Mouse (Mus musculus): ENCODE data around the gene Cwc25. TPM values are rescaled to one million over a fixed set of nuclear protein-coding genes. Genes with fewer than 3 reads are reported as not detected.
"Not testable (repeated sequence)": the region's sequence is repeated elsewhere in the genome, so short reads cannot be mapped to it uniquely, and the experiment has no call there.

Gene Cwc25
- total and polyA plus RNA-seq, 3 experiments, result 20.8 to 27.4 (median 23.2) TPM

- ATAC-seq (ENCODE audit: extremely low read depth, insufficient number of reproducible peaks, low FRiP score, poor library complexity, severe bottlenecking) (no peak), DNase-seq (ENCODE audit: low spot score) (no peak)
- no peaks in the 10 kb centered on the region for H3K9me3 ChIP-seq (replicated peaks)
- TF ChIP-seq POLR2AphosphoS5 (IDR thresholded peaks at IDR 0.05; ENCODE audit: insufficient replicate concordance, low read depth, low read length) (no peak), CTCF (IDR thresholded peaks at IDR 0.05; ENCODE audit: low read depth, low read length) (no peak), GATA2 (IDR thresholded peaks at IDR 0.05; ENCODE audit: borderline replicate concordance, low read depth, low read length) (no peak), TAL1 (conservative IDR thresholded peaks at IDR 0.05; ENCODE audit: low read depth, low read length) (no peak), GATA1 (IDR thresholded peaks at IDR 0.05; ENCODE audit: borderline replicate concordance, low read length) (no peak)
- no peaks in the 10 kb centered on the region for H3K27me3 ChIP-seq (ENCODE audit: insufficient read depth, low read length)
- peaks cover 54% of the 10 kb centered on the region for H3K36me3 ChIP-seq (replicated peaks)
- peaks cover 43% of the 10 kb centered on the region for H3K4me1 ChIP-seq (ENCODE audit: insufficient read depth, low read depth, low read length)
- no peak overlapping the region for H3K4me3 ChIP-seq (ENCODE audit: low read depth, low read length)
These were observed 24.2 kb downstream of the Cwc25 start for GRCm38 (mm10) chr11:97742157-97742556.

DNA sequence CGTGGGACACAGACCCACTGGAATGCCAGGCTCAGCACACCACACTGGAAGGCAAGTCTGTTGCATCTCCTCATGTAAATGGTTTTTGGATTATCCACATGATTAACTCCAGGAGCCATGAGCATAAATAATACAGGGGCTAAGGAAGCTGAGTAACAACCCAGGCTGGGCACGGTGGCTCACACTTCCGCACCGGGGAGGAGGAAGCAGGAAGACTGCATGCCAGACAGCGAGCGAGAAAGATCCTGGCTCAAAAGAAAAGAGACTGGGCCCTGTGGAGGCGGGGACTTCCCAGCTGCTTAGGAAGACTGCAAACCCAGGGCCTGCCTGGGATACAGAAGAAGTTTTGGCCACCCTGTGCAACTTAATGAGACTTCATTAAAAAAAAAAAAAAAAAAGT lies 26.2 kb downstream of the Cwc25 start:
- TF ChIP-seq GATA2 (IDR thresholded peaks at IDR 0.05; ENCODE audit: borderline replicate concordance, low read depth, low read length), result no peak
- no peak for TF ChIP-seq POLR2AphosphoS5 (IDR thresholded peaks at IDR 0.05; ENCODE audit: insufficient replicate concordance, low read depth, low read length)
- no peak for TF ChIP-seq CTCF (IDR thresholded peaks at IDR 0.05; ENCODE audit: low read depth, low read length)
- no peak for TF ChIP-seq GATA1 (IDR thresholded peaks at IDR 0.05; ENCODE audit: borderline replicate concordance, low read length)
- no peak for TF ChIP-seq TAL1 (conservative IDR thresholded peaks at IDR 0.05; ENCODE audit: low read depth, low read length)
- H3K27me3 ChIP-seq (ENCODE audit: insufficient read depth, low read length), result no peaks in the 10 kb centered on the region
- peaks cover 34% of the 10 kb centered on the region for H3K4me1 ChIP-seq (ENCODE audit: insufficient read depth, low read depth, low read length)
- H3K9me3 ChIP-seq (replicated peaks), result no peaks in the 10 kb centered on the region
- peaks cover 53% of the 10 kb centered on the region for H3K36me3 ChIP-seq (replicated peaks)
- no peak for DNase-seq (ENCODE audit: low spot score)
- H3K4me3 ChIP-seq (ENCODE audit: low read depth, low read length), result no peak overlapping the region
- no peak for ATAC-seq (ENCODE audit: extremely low read depth, insufficient number of reproducible peaks, low FRiP score, poor library complexity, severe bottlenecking)

GRCm38 (mm10) chr11:97739155-97739554 lies 27.2 kb downstream of the Cwc25 start:
- H3K36me3 ChIP-seq (replicated peaks), result peaks cover 58% of the 10 kb centered on the region
- DNase-seq (ENCODE audit: low spot score) (no peak), ATAC-seq (ENCODE audit: extremely low read depth, insufficient number of reproducible peaks, low FRiP score, poor library complexity, severe bottlenecking) (no peak)
- no peak for TF ChIP-seq POLR2AphosphoS5 (IDR thresholded peaks at IDR 0.05; ENCODE audit: insufficient replicate concordance, low read depth, low read length)
- TF ChIP-seq CTCF (IDR thresholded peaks at IDR 0.05; ENCODE audit: low read depth, low read length), result no peak
- no peak for TF ChIP-seq TAL1 (conservative IDR thresholded peaks at IDR 0.05; ENCODE audit: low read depth, low read length)
- no peak for TF ChIP-seq GATA1 (IDR thresholded peaks at IDR 0.05; ENCODE audit: borderline replicate concordance, low read length)
- no peak for TF ChIP-seq GATA2 (IDR thresholded peaks at IDR 0.05; ENCODE audit: borderline replicate concordance, low read depth, low read length)
- no peak overlapping the region for H3K4me3 ChIP-seq (ENCODE audit: low read depth, low read length)
- H3K4me1 ChIP-seq (ENCODE audit: insufficient read depth, low read depth, low read length), result peaks cover 30% of the 10 kb centered on the region
- H3K9me3 ChIP-seq (replicated peaks), result no peaks in the 10 kb centered on the region
- H3K27me3 ChIP-seq (ENCODE audit: insufficient read depth, low read length), result no peaks in the 10 kb centered on the region

DNA sequence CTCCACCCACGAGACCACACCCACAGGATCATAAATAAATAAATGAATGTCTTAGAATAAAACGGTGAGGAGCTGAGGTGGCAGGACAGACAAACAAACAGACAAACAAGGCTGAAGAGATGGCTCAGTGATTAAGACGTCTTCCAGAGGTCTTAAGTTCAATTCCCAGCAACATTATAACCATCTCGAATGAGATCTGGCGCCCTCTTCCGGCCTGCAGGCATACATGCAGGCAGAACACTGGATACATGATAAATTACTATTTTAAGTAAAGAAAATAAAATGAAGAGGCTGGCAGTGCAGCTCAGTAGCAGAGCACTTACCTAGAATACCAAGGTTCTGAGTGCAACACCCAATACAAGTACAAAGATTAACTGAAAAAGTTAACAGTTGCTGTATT lies 27.7 kb downstream of the Cwc25 start:
- Histone ChIP-seq H3K36me3 (replicated peaks) (peaks cover 63% of the 10 kb centered on the region), H3K9me3 (replicated peaks) (no peaks in the 10 kb centered on the region), H3K4me1 (ENCODE audit: insufficient read depth, low read depth, low read length) (peaks cover 26% of the 10 kb centered on the region), H3K4me3 (ENCODE audit: low read depth, low read length) (no peak overlapping the region), H3K27me3 (ENCODE audit: insufficient read depth, low read length) (no peaks in the 10 kb centered on the region)
- ATAC-seq (ENCODE audit: extremely low read depth, insufficient number of reproducible peaks, low FRiP score, poor library complexity, severe bottlenecking) (no peak), DNase-seq (ENCODE audit: low spot score) (no peak)
- TF ChIP-seq POLR2AphosphoS5 (IDR thresholded peaks at IDR 0.05; ENCODE audit: insufficient replicate concordance, low read depth, low read length) (no peak), CTCF (IDR thresholded peaks at IDR 0.05; ENCODE audit: low read depth, low read length) (0 out of 2 replicates have a peak, but pooled peaks have one; percentile 12)

GRCm38 (mm10) chr11:97737600-97737999 lies 28.8 kb downstream of the Cwc25 start:
- TF ChIP-seq GATA1 (IDR thresholded peaks at IDR 0.05; ENCODE audit: borderline replicate concordance, low read length), result no peak
- peaks cover 67% of the 10 kb centered on the region for H3K36me3 ChIP-seq (replicated peaks)
- no peak for DNase-seq (ENCODE audit: low spot score)
- no peak overlapping the region for H3K4me3 ChIP-seq (ENCODE audit: low read depth, low read length)
- H3K27me3 ChIP-seq (ENCODE audit: insufficient read depth, low read length), result no peaks in the 10 kb centered on the region
- H3K4me1 ChIP-seq (ENCODE audit: insufficient read depth, low read depth, low read length), result peaks cover 15% of the 10 kb centered on the region
- ATAC-seq (ENCODE audit: extremely low read depth, insufficient number of reproducible peaks, low FRiP score, poor library complexity, severe bottlenecking), result no peak
- no peaks in the 10 kb centered on the region for H3K9me3 ChIP-seq (replicated peaks)

DNA sequence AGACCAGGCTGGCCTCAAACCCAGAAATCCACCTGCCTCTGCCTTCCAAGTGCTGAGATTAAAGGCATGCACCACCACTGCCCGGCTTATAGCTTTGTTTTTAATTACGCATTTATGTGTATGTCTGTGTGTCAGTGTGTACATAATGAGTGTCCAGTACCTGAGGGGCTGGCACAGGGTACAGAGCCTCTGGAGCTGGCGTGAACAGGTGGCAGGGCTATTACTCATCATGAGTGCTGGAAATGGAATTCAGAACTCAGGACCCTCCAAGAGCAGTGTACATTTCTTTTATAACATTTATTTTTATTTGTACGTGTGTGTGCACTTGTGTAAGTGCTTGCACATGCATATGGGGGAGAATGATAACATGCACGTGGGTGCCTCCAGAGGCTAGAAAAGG lies 29.7 kb downstream of the Cwc25 start:
- DNase-seq (ENCODE audit: low spot score) (no peak), ATAC-seq (ENCODE audit: extremely low read depth, insufficient number of reproducible peaks, low FRiP score, poor library complexity, severe bottlenecking) (no peak)
- Histone ChIP-seq H3K4me3 (ENCODE audit: low read depth, low read length) (no peak overlapping the region), H3K9me3 (replicated peaks) (no peaks in the 10 kb centered on the region), H3K4me1 (ENCODE audit: insufficient read depth, low read depth, low read length) (peaks cover 8% of the 10 kb centered on the region), H3K36me3 (replicated peaks) (peaks cover 69% of the 10 kb centered on the region), H3K27me3 (ENCODE audit: insufficient read depth, low read length) (no peaks in the 10 kb centered on the region)
- no peak for TF ChIP-seq GATA2 (IDR thresholded peaks at IDR 0.05; ENCODE audit: borderline replicate concordance, low read depth, low read length)
- no peak for TF ChIP-seq CTCF (IDR thresholded peaks at IDR 0.05; ENCODE audit: low read depth, low read length)
- no peak for TF ChIP-seq GATA1 (IDR thresholded peaks at IDR 0.05; ENCODE audit: borderline replicate concordance, low read length)
- no peak for TF ChIP-seq TAL1 (conservative IDR thresholded peaks at IDR 0.05; ENCODE audit: low read depth, low read length)
- TF ChIP-seq POLR2AphosphoS5 (IDR thresholded peaks at IDR 0.05; ENCODE audit: insufficient replicate concordance, low read depth, low read length), result no peak

- H3K27me3 ChIP-seq (ENCODE audit: insufficient read depth, low read length); H3K9me3 ChIP-seq (replicated peaks); H3K4me3 ChIP-seq (ENCODE audit: low read depth, low read length); DNase-seq (ENCODE audit: low spot score); ATAC-seq (ENCODE audit: extremely low read depth, insufficient number of reproducible peaks, low FRiP score, poor library complexity, severe bottlenecking); H3K4me1 ChIP-seq (ENCODE audit: insufficient read depth, low read depth, low read length): not testable (repeated sequence)
- H3K36me3 ChIP-seq (replicated peaks), result peaks cover 71% of the 10 kb centered on the region
These were observed 31.5 kb downstream of the Cwc25 start for GRCm38 (mm10) chr11:97734810-97735209.
